Mouse (Mus musculus): ENCODE results near the gene Prss45. TPM values are rescaled to one million over a fixed set of nuclear protein-coding genes. Genes with fewer than 3 reads are reported as not detected.
"Not testable (repeated sequence)": the region's sequence is repeated elsewhere in the genome, so short reads cannot be mapped to it uniquely, and the experiment has no call there.

Gene Prss45
- polyA plus RNA-seq, 1 experiment from 2014 or later: 0.20 TPM

DNA sequence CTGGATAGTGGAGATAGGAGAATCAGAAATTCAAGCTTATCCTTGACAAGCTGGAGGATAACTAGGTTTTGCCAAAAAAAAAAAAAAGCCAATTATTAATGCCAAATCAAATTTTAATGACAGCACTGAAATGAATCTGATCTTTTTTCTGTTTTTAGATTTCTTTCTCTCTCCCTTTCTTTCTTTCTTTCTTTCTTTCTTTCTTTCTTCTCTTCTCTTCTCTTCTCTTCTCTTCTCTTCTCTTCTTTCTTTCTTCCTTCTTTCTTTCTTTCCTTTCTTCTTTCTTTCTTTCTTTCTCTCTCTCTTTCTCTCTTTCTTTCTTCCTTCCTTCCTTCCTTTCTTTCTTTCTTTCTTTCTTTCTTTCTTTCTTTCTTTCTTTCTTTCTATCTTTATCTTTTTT, 13.8 kb upstream of the Prss45 start:
- not testable (repeated sequence) for H3K9me3 ChIP-seq (replicated peaks; ENCODE audit: control insufficient read depth, low read length, poor library complexity, severe bottlenecking); H3K4me1 ChIP-seq (ENCODE audit: control insufficient read depth, insufficient read depth, low read length); H3K36me3 ChIP-seq (ENCODE audit: control insufficient read depth, insufficient read depth, low read length); H3K27ac ChIP-seq (ENCODE audit: low read length); H3K4me3 ChIP-seq (ENCODE audit: low read depth, low read length); H3K4me2 ChIP-seq (ENCODE audit: low read length); H3K27me3 ChIP-seq (ENCODE audit: control insufficient read depth, insufficient read depth, low read depth, low read length); ATAC-seq; H3K9ac ChIP-seq (ENCODE audit: low read depth, low read length)

DNA sequence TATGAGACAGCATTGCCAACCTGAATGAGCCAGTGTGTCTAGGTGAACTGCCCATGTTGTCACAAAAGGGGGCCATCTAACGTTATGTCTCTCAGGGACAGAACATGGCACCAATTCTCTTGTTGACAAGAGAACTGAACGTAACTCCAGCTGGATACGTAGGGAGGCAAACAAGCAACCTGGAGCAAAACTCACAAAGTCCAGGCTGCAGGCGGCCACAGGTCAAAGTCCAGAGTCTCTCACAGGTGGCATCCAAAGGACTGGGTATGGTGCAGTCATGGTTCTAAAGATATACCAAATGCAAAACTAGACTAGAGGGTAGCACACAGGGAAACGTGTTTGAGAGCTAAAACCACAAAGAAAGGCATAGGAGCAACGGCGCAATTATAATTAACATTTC, 13.0 kb upstream of the Prss45 start:
- Histone ChIP-seq H3K4me3 (ENCODE audit: low read depth, low read length) (no peak overlapping the region), H3K36me3 (ENCODE audit: control insufficient read depth, insufficient read depth, low read length) (no peaks in the 10 kb centered on the region), H3K27me3 (ENCODE audit: control insufficient read depth, insufficient read depth, low read depth, low read length) (no peaks in the 10 kb centered on the region), H3K9ac (ENCODE audit: low read depth, low read length) (no peak overlapping the region), H3K4me2 (ENCODE audit: low read length) (no peak overlapping the region), H3K4me1 (ENCODE audit: control insufficient read depth, insufficient read depth, low read length) (no peaks in the 10 kb centered on the region), H3K9me3 (replicated peaks; ENCODE audit: control insufficient read depth, low read length, poor library complexity, severe bottlenecking) (no peaks in the 10 kb centered on the region), H3K27ac (ENCODE audit: low read length) (no peak overlapping the region)
- ATAC-seq: no peak
- 88% methylated on average over 7 of the region's 7 CpGs for WGBS

DNA sequence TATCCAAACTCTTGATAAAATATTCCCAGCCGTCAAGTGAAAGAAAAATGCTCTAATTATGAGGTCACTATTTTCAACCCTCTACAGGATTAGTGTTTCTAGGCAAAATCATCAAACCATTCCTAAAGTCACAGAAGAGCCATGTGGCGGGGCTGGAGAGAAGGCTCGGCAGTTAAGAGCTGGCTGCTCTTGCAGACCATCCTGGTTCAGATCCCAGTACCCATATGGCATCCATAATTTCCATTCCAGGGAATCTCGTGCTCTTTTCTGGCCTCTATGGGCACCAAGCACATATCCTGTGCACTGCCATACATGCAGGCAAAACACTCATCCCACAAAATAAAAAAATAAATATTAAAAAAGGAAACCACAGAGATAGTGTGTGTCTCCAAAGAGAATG, 9.0 kb upstream of the Prss45 start:
- Histone ChIP-seq H3K9ac (ENCODE audit: low read depth, low read length) (no peak overlapping the region), H3K4me3 (ENCODE audit: low read depth, low read length) (no peak overlapping the region), H3K9me3 (replicated peaks; ENCODE audit: control insufficient read depth, low read length, poor library complexity, severe bottlenecking) (no peaks in the 10 kb centered on the region), H3K27me3 (ENCODE audit: control insufficient read depth, insufficient read depth, low read depth, low read length) (no peaks in the 10 kb centered on the region), H3K36me3 (ENCODE audit: control insufficient read depth, insufficient read depth, low read length) (no peaks in the 10 kb centered on the region), H3K27ac (ENCODE audit: low read length) (no peak overlapping the region), H3K4me2 (ENCODE audit: low read length) (no peak overlapping the region), H3K4me1 (ENCODE audit: control insufficient read depth, insufficient read depth, low read length) (no peaks in the 10 kb centered on the region)
- no peak for ATAC-seq
- WGBS: 84% methylated on average over 4 of the region's 4 CpGs

DNA sequence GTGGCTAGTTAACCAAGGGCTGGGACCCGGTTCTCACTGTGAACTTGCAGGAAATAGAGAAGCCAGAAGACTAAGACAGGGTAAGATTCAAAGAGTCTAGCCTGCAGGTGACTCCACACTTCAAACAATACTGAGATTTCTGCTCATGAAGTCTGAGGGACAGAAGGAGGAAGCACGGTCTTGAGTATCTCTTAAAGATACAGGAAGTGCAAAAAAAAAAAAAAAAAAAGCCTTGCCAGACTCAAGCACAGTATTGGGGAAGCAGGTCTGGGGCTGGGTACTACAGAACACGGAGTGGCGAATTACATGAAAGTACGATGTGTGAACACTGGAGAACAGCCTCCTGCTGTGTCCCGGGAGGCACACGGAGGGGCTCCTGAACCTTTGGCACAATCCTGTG, 8.6 kb upstream of the Prss45 start:
- Histone ChIP-seq H3K36me3 (ENCODE audit: control insufficient read depth, insufficient read depth, low read length) (no peaks in the 10 kb centered on the region), H3K4me3 (ENCODE audit: low read depth, low read length) (no peak overlapping the region), H3K4me2 (ENCODE audit: low read length) (no peak overlapping the region), H3K27ac (ENCODE audit: low read length) (no peak overlapping the region), H3K9me3 (replicated peaks; ENCODE audit: control insufficient read depth, low read length, poor library complexity, severe bottlenecking) (no peaks in the 10 kb centered on the region), H3K27me3 (ENCODE audit: control insufficient read depth, insufficient read depth, low read depth, low read length) (no peaks in the 10 kb centered on the region), H3K4me1 (ENCODE audit: control insufficient read depth, insufficient read depth, low read length) (no peaks in the 10 kb centered on the region), H3K9ac (ENCODE audit: low read depth, low read length) (no peak overlapping the region)
- ATAC-seq: no peak
- 62% methylated on average over 7 of the region's 7 CpGs for WGBS

DNA sequence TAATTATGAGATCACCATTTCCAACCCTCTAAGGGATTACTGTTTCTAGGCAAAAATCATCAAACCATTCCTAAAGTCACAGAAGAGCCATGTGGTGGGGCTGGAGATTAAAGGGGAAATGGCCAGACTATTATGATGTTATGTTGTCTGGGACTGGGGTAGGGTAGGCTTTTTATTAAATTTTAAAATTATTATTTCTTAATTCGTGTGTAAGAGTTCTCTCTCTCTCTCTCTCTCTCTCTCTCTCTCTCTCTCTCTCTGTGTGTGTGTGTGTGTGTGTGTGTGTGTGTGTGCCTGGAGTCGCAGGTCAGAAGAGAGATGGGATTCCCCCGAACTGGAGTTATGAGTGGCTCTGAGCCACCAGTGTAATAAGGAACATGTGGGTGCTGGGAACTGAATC, 8.0 kb upstream of the Prss45 start, which contains the start of gene Prss43:
TSS of gene Prss43 (plus strand) at position 301 of the 400 bp plus-strand sequence.
- H3K4me3 ChIP-seq (ENCODE audit: low read depth, low read length): no peak within 1 kb of the TSS
- no peak for ATAC-seq
- H3K27me3 ChIP-seq (ENCODE audit: control insufficient read depth, insufficient read depth, low read depth, low read length): no peaks in the 10 kb centered on the region
- H3K27ac ChIP-seq (ENCODE audit: low read length): no peak within 1 kb of the TSS
- 77% methylated on average over 3 of the region's 3 CpGs for WGBS
- no peak within 1 kb of the TSS for H3K4me2 ChIP-seq (ENCODE audit: low read length)
- H3K9ac ChIP-seq (ENCODE audit: low read depth, low read length): no peak within 1 kb of the TSS
- H3K36me3 ChIP-seq (ENCODE audit: control insufficient read depth, insufficient read depth, low read length): no peaks in the 10 kb centered on the region
- H3K9me3 ChIP-seq (replicated peaks; ENCODE audit: control insufficient read depth, low read length, poor library complexity, severe bottlenecking): no peaks in the 10 kb centered on the region
- no peaks in the 10 kb centered on the region for H3K4me1 ChIP-seq (ENCODE audit: control insufficient read depth, insufficient read depth, low read length)

DNA sequence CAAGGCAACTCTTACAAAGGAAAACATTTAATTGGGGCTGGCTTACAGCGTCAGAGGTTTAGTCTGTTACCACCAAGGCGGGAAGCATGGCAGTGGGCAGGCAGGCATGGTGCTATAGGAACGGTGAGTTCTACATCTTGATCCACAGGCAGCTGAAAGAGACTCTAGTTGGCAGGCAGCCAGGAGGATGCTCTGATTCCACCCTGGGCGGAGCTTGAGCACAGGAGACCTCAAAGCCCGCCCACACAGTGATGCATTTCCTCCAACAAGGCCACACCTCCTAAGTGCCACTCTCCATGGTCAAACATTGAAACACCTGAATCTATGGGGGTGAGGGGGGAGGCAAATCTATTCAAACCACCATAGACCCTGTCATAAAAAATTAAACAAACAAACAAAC, 1.4 kb upstream of the Prss45 start:
- H3K27me3 ChIP-seq (ENCODE audit: control insufficient read depth, insufficient read depth, low read depth, low read length): no peaks in the 10 kb centered on the region
- 72% methylated on average over 5 of the region's 5 CpGs for WGBS
- no peaks in the 10 kb centered on the region for H3K9me3 ChIP-seq (replicated peaks; ENCODE audit: control insufficient read depth, low read length, poor library complexity, severe bottlenecking)
- no peaks in the 10 kb centered on the region for H3K36me3 ChIP-seq (ENCODE audit: control insufficient read depth, insufficient read depth, low read length)
- H3K9ac ChIP-seq (ENCODE audit: low read depth, low read length): no peak overlapping the region
- H3K4me1 ChIP-seq (ENCODE audit: control insufficient read depth, insufficient read depth, low read length): no peaks in the 10 kb centered on the region
- no peak overlapping the region for H3K4me2 ChIP-seq (ENCODE audit: low read length)
- H3K27ac ChIP-seq (ENCODE audit: low read length): no peak overlapping the region
- H3K4me3 ChIP-seq (ENCODE audit: low read depth, low read length): no peak overlapping the region
- no peak for ATAC-seq

DNA sequence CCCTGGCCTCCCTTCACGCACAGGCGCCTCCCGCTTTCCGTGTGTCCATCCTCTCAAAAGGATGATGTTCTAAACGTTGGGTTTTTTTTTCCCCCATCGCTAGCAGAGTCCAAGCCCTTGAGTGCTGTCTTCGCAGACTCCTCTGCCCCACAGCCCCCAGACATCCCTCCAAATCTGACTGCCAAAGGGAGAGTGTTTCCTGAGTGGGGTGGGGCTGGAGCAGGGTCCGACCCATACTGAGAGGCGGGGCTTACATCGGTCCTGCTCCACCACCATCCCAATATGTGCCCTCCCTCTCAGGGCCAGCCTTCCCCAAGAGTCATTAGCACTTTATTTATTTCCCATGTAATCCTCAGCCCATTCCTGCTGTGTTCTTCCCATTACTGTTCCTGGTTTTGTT, 573 bp downstream of the Prss45 start:
- Histone ChIP-seq H3K9me3 (replicated peaks; ENCODE audit: control insufficient read depth, low read length, poor library complexity, severe bottlenecking) (no peaks in the 10 kb centered on the region), H3K4me1 (ENCODE audit: control insufficient read depth, insufficient read depth, low read length) (no peaks in the 10 kb centered on the region), H3K9ac (ENCODE audit: low read depth, low read length) (no peak overlapping the region), H3K27me3 (ENCODE audit: control insufficient read depth, insufficient read depth, low read depth, low read length) (no peaks in the 10 kb centered on the region), H3K27ac (ENCODE audit: low read length) (no peak overlapping the region), H3K4me2 (ENCODE audit: low read length) (no peak overlapping the region), H3K36me3 (ENCODE audit: control insufficient read depth, insufficient read depth, low read length) (no peaks in the 10 kb centered on the region), H3K4me3 (ENCODE audit: low read depth, low read length) (no peak overlapping the region)
- WGBS: 36% methylated on average over 10 of the region's 10 CpGs
- no peak for ATAC-seq

DNA sequence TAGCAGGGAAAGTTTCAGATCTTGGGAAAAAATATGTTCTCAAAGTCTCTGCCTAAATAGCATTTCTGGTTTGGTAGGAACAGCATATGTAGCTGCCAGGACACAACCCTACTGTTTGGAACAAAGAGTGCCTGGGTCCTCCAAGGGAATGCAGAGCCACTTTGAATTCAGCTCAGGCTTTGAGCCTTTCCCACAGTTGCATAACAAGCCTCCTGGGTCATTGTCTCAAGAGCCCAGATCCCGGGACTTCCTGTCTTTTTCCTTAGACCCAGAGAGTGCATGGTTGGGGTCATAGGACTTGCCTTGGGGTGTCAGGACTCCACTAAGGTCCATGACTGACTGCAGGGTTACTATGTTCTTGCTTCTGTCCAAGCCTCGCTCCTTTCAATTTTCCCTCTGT, 1.7 kb downstream of the Prss45 start:
- Histone ChIP-seq H3K9me3 (replicated peaks; ENCODE audit: control insufficient read depth, low read length, poor library complexity, severe bottlenecking) (no peaks in the 10 kb centered on the region), H3K9ac (ENCODE audit: low read depth, low read length) (no peak overlapping the region), H3K4me1 (ENCODE audit: control insufficient read depth, insufficient read depth, low read length) (no peaks in the 10 kb centered on the region), H3K27ac (ENCODE audit: low read length) (no peak overlapping the region), H3K4me2 (ENCODE audit: low read length) (no peak overlapping the region), H3K4me3 (ENCODE audit: low read depth, low read length) (no peak overlapping the region), H3K36me3 (ENCODE audit: control insufficient read depth, insufficient read depth, low read length) (no peaks in the 10 kb centered on the region), H3K27me3 (ENCODE audit: control insufficient read depth, insufficient read depth, low read depth, low read length) (no peaks in the 10 kb centered on the region)
- 63% methylated on average over 2 of the region's 2 CpGs for WGBS
- no peak; the same call in 1 of the 2 replicates for ATAC-seq

DNA sequence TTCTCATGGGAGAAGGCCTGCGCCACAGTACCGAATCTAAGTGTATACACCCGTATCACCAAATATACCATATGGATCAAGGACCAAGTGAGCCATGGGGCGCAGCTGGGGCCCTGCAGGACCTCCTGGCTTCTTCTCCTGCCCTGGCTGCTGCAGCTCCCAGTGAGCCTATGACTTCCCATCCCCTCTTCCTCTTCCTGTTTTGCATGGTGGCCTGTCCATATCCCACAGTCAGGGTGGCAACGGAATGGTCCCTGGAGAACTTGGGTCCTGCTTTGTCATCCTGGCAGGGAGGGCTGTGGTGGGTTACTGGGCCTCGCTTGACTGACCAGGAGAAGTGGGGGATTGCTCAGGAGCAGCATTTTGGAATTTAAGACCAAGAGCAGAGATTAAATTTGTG, 6.5 kb downstream of the Prss45 start:
- Histone ChIP-seq H3K36me3 (ENCODE audit: control insufficient read depth, insufficient read depth, low read length) (no peaks in the 10 kb centered on the region), H3K4me3 (ENCODE audit: low read depth, low read length) (no peak overlapping the region), H3K9ac (ENCODE audit: low read depth, low read length) (no peak overlapping the region), H3K4me2 (ENCODE audit: low read length) (no peak overlapping the region), H3K27ac (ENCODE audit: low read length) (no peak overlapping the region), H3K4me1 (ENCODE audit: control insufficient read depth, insufficient read depth, low read length) (no peaks in the 10 kb centered on the region), H3K27me3 (ENCODE audit: control insufficient read depth, insufficient read depth, low read depth, low read length) (no peaks in the 10 kb centered on the region), H3K9me3 (replicated peaks; ENCODE audit: control insufficient read depth, low read length, poor library complexity, severe bottlenecking) (no peaks in the 10 kb centered on the region)
- 83% methylated on average over 6 of the region's 6 CpGs for WGBS
- no peak for ATAC-seq

DNA sequence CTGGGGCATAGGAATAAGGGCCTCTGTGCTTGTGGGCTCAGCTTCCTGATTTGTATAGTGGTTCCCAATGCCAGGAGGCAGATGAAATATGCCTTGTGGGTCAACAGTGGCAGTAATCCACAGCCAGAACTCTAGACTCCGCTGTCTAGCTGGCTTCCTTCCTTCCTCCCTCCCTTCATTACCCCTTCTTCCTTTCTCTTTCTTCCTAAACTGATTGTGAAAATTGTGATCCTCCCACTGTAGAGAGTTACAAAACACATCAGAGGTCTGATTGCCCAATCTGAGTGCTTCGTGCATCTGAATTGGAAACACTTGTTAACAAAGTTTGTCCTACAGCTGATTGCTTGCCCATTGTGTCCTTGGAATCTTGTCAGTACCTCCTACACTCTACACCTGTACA, 7.0 kb downstream of the Prss45 start:
- Histone ChIP-seq H3K27ac (ENCODE audit: low read length) (no peak overlapping the region), H3K4me3 (ENCODE audit: low read depth, low read length) (no peak overlapping the region), H3K27me3 (ENCODE audit: control insufficient read depth, insufficient read depth, low read depth, low read length) (no peaks in the 10 kb centered on the region), H3K9me3 (replicated peaks; ENCODE audit: control insufficient read depth, low read length, poor library complexity, severe bottlenecking) (no peaks in the 10 kb centered on the region), H3K4me1 (ENCODE audit: control insufficient read depth, insufficient read depth, low read length) (no peaks in the 10 kb centered on the region), H3K9ac (ENCODE audit: low read depth, low read length) (no peak overlapping the region), H3K36me3 (ENCODE audit: control insufficient read depth, insufficient read depth, low read length) (no peaks in the 10 kb centered on the region), H3K4me2 (ENCODE audit: low read length) (no peak overlapping the region)
- ATAC-seq: no peak
- 92% methylated on average over 2 of the region's 2 CpGs for WGBS
